Mouse (Mus musculus): Measurements from ENCODE around the gene Treml4.

Gene Treml4

DNA sequence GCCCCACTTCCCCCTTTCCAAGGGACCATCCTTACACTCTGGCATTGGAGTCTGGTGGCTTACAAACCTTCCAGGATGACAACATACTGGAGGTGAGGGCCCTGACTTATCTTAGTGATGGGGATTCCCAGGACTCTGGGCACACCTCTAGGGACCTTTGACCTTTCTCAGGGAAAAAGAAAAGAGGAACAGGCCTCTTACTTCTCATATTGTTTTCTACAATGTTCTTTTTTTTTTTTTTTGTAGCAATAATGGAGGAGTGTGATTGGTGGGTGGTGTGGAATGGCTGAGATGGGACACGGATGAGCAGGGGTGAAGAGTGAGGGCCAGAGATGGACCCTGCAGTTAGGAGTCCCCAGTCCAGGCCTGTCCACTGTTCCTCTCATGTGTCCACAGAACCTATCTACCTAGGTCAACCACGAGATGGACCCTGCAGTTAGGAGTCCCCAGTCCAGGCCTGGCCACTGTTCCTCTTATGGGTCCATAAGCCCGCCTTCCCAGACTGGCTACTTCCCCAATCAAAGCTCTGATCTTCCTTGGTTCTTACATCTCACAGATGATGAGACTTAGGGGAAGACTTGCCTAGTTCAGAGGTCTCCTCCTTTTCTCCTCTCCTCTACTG, at the start of gene Treml4:
Gene Treml4, plus strand, starts transcription at position 555 of the 622 bp plus-strand sequence.
- DNase-seq: no peak

DNA sequence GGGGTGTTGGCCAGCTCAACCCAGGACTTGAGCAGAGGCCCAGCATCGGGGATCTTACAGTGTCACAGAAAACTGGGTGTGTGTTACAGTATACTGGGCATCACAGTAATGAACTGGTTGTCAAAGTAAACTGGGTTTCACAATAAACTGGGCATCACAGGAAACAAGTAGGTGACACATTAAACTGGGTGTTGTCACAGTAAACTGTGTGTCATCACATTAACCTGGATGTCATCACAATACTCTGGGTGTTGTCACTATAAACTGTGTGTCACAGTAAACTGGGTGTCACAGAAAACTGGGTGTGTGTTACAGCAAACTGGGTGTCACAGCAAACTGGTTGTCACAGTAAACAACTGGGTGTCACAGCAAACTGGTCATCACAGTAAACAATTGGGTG, 48.7 kb upstream of the Treml4 start:
- DNase-seq: no peak

DNA sequence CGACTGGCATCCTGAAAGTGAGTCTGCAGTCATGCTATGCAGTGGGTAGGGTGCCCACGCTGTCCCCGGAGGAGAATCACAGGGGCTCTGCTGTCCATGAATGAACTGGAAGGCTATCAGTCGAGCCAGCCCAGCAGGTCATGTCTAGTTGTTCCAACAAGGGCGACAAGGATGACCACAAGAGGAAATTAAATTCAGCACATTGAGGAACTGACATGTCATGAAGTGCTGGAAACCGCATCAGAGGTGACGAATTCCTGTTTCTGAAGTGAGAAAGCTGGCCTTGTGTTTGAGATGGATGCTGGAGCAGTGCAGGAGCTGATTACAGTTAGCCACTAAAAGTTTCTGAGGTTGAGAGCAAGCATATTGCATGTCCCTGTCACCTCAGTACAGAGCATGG, 33.4 kb upstream of the Treml4 start:
- no peak for DNase-seq

DNA sequence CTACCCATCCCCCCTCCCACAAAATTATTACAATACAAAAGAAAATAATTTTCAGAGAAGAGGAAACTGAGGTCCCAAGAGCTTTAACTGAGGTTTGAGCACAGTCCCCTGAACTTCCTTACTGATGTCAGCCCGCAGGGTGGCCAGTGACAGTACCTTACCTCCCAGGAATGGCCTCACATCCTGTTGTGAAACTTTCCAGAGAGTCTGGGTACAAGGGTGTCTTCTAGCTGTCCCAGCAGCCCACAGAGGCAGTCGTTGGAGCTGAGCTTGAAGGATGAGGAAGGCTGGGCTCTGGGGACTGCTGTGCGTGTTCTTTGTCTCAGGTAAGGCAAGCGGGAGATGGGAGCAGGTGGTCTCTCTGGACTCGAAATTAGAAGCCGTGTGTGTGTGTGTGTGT, 31.6 kb upstream of the Treml4 start, which contains the start of gene Trem1:
Gene Trem1, plus strand, starts transcription at position 251 of the 400 bp plus-strand sequence.
- no peak for DNase-seq

DNA sequence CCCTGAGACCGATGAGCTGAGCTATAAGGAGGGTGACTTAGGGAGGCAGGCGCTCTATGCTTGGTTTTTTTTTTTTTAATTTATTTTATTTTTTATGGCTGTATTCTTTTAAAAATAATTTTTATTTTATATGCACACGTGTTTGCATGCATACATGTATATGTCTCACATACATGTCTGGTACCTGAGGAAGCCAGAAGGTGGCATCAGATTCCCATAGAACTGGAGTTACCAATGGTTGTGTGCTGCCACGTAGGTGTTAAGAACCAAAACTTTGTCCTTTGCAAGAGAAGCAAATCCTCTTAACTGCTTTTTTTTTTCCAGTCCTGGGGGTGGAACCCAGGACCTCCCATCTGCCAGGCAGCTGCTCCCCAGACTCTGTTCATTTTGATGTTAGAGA, 30.3 kb upstream of the Treml4 start:
- no peak for DNase-seq

DNA sequence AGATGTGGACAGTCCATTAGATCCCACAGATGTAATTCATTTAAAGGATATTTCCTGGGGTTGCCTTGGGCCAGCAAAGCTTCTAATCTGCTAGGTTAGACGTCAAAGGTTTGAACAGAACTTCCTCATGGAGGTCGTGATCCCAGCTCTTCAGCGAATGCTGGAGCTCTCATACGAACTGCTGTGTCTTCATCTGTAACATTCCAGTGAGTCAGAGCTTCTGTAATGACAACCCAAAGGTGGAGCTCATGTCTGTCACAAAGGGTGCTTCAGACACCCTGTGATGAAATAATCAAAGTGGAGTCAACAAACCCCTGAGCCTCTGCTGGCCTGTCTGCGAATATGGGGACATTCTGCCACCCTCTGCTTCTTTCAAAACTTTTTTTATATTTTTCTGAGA, 29.5 kb upstream of the Treml4 start:
- DNase-seq: no peak

DNA sequence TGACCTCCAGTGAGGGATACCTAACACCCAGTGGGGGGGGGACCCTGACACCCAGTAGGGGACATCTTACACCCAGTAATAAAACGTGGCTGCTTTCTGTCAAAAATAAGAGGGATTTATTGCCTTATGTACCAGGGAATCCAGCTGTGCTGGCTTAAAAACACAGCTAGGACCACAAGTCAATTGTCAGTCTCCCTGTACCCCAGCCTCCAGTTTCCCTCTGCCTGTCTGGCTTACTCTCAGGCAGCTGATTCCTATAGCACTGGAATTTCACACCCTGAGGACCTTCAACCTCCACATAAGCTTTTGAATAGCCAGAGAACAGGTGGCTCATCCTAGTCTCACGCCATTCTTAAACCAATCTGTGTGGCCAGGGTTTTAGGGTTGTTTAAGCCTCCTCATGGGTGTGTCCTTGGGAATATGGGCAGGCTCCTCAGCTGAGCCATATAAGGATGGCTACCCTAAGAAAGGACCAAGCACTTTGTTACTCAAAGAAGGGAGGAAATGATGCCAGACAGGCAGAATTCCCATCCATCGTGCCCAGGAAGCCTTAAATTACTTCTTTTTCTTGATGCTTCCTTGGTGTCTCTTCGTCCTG, 28.2 kb upstream of the Treml4 start:
- no peak for DNase-seq

DNA sequence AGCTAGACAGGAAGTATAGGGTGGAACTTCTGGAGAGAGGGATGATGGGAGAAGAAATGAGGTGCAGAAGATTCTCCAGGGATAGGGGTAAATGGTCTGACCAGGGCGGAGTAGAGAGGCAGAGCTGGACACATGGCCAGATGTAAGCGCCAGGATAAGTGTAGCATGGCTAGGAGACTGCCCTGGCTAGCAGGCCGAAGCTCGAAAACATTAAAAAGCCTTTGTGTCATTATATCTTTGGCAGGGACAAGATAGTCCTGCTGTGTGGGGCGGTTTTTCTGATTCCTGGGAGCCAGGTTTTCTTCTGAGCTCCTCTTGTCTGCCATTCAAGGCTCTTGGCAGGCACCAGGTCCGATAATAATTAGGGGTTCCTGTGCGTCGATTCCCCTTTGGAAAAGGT, 26.5 kb upstream of the Treml4 start:
- no peak for DNase-seq

DNA sequence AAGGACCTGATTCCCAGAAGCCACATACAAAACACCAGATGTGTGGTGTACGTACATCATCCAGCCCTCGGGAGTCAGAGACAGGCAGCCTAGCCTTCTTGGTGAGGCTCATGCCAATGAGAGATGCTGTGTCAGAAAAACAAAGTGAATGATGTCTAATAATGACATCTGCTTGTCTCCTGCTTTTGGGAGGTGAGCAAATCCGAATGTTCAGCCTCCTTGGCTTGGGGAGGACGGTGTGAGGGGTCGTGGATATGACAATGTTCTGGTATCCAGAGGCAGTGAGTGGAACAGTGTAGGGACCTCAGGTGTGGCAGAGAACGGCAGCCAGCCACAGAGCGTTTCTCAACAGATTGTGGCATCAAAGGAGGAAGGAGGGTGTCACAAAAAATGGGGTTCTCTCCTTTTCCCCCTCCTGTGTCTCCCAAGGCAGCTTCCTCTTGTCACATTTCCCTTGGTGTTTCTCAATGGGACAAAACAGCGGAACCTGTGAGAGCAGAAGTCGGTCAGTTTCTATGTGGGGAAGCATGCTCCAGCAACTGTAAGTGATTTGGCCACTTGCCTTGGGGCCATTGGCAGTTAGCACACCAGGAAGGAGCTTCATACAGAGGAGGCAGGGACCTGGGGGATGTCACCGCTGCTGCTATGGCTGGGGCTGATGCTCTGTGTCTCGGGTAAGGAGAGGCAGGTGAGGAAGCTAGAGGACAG, 16.7 kb upstream of the Treml4 start, which contains the start of gene Trem3:
Gene Trem3, plus strand, starts transcription at position 557 of the 708 bp plus-strand sequence.
- no peak for DNase-seq

DNA sequence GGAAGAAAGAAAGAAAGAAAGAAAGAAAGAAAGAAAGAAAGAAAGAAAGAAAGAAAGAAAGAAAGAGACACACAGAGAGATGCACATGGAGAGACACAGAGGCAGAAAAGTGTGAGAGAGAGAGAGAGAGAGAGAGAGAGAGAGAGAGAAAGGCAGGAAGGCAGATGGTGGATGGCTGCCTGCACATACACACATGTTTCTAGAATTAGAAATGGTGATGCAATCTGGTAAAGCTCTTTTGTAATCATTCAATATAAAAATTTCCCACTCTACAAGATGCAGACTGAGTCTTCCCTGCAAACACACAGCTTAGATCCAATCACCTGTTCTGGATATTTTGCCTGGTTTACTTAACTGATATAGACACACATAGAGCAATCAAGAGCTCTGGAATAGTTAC, 15.1 kb upstream of the Treml4 start:
- DNase-seq: no peak

DNA sequence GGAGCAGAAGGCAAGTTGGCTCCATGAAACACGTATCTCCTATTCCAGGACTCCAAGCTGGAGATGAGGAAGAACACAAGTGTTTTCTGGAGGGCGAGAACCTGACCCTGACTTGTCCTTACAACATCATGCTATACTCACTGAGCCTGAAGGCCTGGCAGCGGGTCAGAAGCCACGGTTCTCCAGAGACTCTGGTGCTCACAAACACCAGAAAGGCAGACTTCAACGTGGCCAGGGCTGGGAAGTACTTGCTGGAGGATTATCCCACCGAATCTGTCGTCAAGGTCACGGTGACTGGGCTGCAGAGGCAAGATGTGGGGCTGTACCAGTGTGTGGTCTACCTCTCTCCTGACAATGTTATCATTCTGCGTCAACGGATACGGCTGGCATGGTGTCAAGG, 14.6 kb upstream of the Treml4 start:
- DNase-seq: peak in 1 of 2 experiments; percentile 6

DNA sequence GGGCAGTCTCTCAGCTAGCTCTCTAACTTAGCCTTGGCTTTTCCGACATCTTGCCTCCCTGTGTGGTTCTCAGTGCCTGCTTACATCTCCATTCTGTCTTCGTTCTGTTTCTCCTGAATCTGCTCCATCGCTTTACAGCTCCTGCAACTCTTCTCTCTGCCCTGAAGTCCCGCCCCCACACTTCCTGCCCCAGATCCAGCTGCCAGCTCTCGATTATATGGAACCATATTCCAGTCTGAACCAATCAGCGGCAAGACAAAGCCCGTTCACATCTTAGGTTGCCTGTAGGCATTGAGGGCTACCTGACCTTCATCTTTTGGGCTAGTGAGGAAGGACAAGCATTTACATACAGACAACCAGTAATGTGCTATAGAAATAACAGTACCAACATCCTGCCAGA, 13.5 kb upstream of the Treml4 start:
- no peak for DNase-seq

DNA sequence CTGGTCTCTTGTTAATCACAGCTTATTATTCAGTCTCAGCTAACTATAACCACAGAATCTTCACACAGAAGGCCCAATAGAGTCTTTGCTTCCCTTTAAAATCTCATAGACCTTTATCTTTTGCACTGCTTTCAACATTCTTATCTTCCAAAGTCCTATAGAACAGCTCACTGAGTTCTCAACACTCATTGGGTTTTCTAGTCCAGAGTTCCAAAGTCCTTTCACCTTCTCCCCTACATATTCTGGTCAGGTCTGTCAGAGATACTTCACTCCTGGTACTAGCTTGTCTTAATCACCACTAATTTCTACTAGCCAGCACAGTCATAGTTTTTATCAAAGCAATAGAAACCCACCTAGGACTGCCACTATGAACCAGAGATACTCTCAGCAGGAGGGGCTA, 7.5 kb upstream of the Treml4 start:
- DNase-seq: no peak

DNA sequence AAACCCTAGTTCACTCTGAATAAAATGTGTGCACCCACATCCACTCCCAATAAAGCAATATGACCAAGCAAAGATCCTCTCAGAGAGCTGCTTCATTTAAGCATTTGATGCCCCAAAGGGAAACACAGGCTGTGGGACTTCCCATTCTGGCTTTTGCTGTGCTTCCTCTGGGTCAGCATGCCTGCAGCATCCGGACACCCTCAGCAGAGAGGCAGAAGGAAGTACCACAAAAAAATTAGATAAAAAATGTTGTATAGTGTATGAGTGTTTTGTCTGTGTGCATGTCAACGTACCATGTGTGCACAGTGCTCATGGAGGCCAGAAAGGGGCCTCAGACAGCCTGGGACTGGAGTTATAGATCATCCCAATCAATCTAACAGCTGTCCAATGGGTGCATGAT, 2.2 kb upstream of the Treml4 start:
- DNase-seq: no peak

DNA sequence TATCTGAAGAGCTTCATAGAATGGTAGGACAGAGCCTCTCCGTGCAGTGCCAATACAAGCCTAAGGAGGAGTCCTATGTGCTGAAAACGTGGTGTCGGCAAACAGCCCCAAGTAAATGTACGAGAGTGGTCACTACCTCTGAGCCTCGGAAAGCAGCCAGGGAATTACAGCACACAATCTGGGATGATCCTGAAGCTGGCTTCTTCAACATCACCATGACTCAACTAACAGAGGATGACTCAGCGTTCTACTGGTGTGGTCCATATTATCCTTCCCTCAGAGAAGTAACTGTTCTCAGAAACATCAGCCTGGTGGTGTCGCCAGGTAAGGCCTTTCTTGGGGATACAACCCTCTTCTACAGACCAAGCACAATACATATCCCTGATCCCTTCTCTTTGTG, 567 bp downstream of the Treml4 start:
- DNase-seq: no peak

DNA sequence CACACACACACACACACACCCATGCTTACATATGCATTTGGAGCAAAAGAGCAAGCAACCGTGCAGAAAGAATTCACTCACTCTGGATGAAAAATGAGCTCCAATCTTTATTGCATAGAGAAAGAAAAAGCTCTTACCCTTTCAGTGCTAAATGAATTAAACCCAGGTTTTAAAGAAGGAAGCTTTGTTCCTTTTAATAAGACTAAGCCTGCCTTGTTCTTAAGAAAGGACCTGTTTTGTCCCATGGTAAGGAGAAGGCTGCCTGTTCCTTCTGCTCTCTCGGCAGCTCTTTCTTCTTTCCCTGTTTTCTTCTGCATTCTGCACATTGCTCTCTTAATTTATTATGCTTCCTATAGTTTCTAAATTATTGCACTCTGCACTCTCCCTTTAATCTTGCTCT, 2.0 kb downstream of the Treml4 start:
- DNase-seq: no peak

DNA sequence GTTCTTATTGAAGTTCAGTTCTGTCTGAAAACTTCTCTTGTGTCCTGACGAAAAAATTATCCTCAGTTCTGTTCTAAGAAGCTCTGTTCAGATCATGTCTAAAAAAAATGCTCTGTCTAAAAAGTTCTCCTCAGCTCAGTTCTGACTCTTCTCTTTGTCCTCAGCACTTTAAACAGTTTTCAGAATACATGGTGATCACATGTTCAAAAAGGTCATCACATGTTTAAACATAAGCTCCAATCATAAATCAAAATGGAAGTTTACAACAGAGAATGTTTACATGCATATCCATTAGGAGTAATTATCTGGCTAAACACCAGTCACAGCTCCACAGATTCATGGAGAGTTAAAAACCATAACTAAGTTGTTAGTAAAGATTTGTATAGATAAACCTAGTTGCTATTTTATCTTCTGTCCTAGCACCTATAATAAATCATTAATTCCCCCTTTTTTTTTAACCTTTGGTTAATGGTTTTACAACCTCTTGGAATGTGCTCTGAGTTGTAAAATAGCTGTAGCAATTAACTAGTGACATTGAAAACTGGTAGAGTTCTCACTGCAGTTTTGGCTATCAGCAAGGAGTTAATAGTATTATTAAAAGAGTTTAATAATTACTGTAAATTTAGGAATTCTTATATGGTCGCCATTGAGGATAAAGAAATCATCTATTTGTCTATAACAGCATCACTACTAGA, 2.7 kb downstream of the Treml4 start:
- no peak for DNase-seq

DNA sequence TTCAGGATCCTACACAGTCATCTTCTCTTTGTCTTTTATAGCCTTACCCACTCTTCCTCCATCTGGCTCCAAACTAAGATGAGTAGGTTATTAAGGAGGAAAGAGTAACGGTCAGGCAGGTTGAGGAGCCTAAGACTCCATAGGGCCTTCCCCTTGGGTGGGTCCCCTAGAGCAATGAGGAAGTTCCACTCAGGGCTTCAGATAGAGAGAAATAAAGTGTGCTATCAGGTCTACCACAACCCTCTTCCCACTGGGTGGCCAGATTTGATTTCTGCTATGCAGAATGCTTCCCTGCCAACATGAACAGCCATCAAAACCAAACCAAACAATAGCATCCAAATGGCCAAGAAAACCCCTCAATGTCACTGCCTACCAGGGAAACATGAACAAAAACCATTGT, 3.5 kb downstream of the Treml4 start:
- no peak for DNase-seq

DNA sequence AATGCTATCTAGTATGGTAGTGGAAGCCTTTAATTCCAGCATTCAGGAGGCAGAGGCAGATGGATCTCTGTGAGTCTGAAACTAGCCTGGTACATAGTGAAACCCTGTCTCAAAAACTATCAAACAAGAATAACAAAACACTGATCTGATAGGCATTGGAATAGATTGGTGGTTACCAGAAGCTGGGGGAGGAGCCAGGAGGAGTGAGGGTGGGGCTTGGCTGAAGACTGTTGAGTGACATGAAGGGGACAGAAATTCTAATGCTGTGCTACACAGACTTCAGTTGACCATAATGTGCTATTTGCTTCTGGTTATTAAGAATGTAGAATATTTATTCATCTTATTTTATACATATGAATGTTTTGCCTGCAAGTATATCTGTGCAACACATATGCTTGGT, 4.2 kb downstream of the Treml4 start:
- no peak for DNase-seq

DNA sequence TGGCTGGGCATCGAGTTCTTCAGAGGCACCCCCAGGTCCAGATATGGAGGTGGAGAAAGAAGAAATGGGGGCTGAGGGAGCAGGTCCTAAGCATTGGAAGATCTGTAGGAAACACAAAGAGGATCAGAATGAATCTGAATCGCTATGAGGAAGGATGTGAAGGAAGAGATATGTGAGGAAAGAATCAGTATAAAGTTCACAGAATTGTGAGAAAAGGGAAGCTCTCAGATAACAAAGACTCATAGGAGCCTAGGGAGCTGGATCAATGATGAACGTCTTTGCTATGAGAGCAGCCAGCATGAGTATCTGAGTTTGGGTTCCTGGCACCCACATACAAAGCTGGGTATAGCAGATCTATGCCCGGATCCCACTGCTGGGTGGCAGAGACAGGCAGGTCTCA, 5.7 kb downstream of the Treml4 start:
- DNase-seq: no peak

DNA sequence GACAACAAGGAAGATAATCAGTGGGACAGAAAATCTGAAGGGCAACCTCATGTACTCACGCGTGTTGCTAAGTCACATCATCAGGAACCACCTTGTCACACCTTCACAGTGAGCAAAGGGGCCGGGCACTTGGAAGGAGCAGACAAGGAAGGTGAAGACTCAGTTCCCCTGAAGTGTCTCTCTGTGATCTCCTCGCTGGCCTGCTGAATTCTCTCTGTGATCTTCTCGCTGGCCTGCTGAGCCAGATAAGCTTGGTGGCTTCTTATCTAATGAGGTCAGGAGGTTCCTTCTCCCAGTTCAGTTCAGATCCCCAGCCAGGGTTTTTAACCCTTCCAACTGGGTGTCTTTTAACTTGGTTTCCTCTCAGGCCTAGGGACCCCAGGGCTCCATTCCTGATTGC, 8.1 kb downstream of the Treml4 start:
- no peak for DNase-seq

DNA sequence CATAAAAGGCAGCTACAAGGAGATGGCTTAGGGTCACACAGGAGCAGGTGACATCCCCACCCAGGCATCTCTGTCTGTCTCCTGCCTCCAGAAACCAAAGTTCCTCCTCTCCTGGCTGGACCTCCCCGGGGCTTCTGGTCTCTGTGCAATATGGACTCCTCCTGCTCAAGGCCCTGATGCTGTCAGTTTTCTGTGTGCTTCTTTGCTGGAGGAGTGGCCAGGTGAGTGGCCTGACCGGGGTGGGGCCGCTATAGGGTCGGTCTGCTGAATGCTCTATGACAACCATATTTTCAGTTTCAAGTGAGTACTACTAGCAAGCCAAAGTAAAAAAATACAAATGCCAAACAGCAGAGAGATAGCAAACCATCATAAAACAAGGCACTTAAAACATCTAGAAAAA, 8.5 kb downstream of the Treml4 start:
- DNase-seq: no peak

DNA sequence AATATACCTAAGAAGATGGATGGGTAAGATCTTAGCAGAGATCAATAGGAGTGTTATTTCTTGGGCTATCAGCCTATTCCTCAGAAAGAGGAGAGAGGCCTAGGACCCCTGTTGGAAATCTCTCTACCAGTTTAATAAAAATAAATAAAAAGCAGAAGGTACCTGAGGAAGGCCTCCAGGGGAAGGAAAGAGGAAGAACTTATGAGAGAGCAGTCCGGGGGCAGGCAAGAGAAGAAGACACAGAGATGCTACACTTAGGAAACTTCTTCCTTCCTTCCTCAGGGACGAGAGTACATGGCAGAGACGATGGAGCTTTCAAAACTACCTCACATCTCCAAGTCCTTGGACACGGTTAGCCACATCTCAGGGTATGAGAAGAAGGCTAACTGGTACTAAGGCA, 10.0 kb downstream of the Treml4 start:
- no peak for DNase-seq

DNA sequence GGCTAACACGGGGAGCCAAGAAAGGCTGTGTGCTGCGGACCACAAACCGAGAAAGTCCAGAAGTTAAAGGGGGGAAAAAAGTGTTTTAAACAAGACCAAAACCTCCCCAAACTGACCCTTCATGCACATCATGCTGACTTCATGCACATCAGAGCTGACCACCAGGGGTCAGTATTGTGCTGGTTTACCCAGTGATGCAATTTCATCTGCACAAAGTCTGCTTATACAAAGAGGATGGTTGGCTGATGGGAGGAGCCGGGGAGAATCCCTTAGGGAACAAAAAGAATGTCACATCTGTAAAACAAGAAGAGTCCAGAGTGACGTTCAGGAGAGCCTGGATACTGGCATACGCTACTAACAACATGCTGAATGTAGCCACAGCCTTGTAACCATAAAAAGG, 10.8 kb downstream of the Treml4 start:
- DNase-seq: peak; percentile 89 to 92

All from cerebellum, postnatal 14 days (tissue).